Mouse (Mus musculus): ENCODE results near the gene Polr2g.

DNA sequence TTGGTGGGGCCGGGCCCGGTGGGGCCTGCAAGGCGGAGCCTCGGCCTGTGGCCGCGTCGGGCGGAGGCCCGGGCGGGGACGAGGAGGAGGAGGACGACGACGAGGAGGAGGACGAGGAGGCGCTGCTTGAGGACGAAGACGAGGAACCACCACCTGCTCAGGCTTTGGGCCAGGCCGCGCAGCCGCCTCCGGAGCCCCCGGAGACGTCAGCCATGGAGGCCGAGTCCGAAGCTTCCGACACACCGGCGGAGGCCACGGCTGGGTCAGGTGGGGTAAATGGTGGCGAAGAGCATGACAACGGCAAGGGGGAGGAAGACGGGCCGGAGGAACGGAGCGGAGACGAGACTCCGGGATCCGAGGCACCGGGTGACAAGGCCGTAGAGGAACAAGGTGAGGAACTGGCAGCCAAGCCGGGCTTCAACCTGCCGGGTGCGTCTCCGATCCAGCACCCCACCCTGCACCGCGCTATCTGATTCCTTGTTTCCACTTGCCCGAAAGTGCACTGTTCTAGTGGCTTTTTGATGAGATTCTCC lies 22.1 kb upstream of the Polr2g start:
- no peak for TF ChIP-seq CTCF (IDR thresholded peaks at IDR 0.05; ENCODE audit: extremely low read depth, insufficient read length, insufficient replicate concordance, low read depth, low read length)
- TF ChIP-seq POLR2A (IDR thresholded peaks at IDR 0.05; ENCODE audit: low read depth, low read length): no peak
